Mouse (Mus musculus) heart, embryonic 16.5 days (tissue): ENCODE data around the gene Fgfr3. TPM values are rescaled to one million over a fixed set of nuclear protein-coding genes. Genes with fewer than 3 reads are reported as not detected.

ENCODE experiments used
- ATAC-seq: fragments of 200-750 bp; cut with Nextera tagmentation; replicated peaks from 2 replicates; pipeline ENCODE4 v1.8.0; 2017; ENCODE audit warnings: moderate number of reproducible peaks; ENCODE audit not compliant: insufficient read depth, low FRiP score; ENCODE audit errors: extremely low read depth
- H3K27ac ChIP-seq: fragments of 300-500 bp; sonication (generic); 2 replicates; pipeline ENCODE4 v1.5.1; 2014; ENCODE audit warnings: mild to moderate bottlenecking, low read length, control low read depth, moderate library complexity
- H3K27me3 ChIP-seq: fragments of 300-500 bp; sonication (generic); 2 replicates; pipeline ENCODE4 v1.6.1; 2014; ENCODE audit warnings: low read length, mixed read lengths; ENCODE audit not compliant: control insufficient read depth, insufficient read depth
- H3K36me3 ChIP-seq: fragments of 300-500 bp; sonication (generic); 2 replicates; pipeline ENCODE4 v1.6.1; 2014; ENCODE audit not compliant: control insufficient read depth, insufficient read depth
- H3K4me1 ChIP-seq: fragments of 300-500 bp; sonication (generic); 2 replicates; pipeline ENCODE4 v1.6.1; 2014; ENCODE audit warnings: low read length, mixed read lengths; ENCODE audit not compliant: control insufficient read depth, insufficient read depth
- H3K4me2 ChIP-seq: fragments of 300-500 bp; sonication (generic); 2 replicates; pipeline ENCODE4 v1.6.1; 2014; ENCODE audit warnings: low read depth, mild to moderate bottlenecking, control low read depth, low read length
- H3K4me3 ChIP-seq: fragments of 300-500 bp; sonication (generic); 2 replicates; pipeline ENCODE4 v1.5.1; 2014; ENCODE audit warnings: mild to moderate bottlenecking, control low read depth, low read length
- H3K9ac ChIP-seq: fragments of 300-500 bp; sonication (generic); 2 replicates; pipeline ENCODE4 v1.6.1; 2014; ENCODE audit warnings: low read length, control low read depth
- H3K9me3 ChIP-seq: fragments of 300-500 bp; sonication (generic); replicated peaks from 2 replicates; pipeline ENCODE4 v1.6.1; 2016; ENCODE audit warnings: low read length; ENCODE audit not compliant: control insufficient read depth
- WGBS: fragments of 180-500 bp; shearing (Covaris S2); extraction: QIAGEN DNeasy Blood & Tissue Kit; methylation state at CpG from one replicate; pipeline ENCODE4 v1.1.7; 2014; 5-methylcytosine and 5-hydroxymethylcytosine counted together
- polyA plus RNA-seq: library from polyadenylated mRNA; unstranded; fragments of >200 nt; fragmentation: Nextera tagmentation; extraction: Ambion mirVana; gene quantifications from 2 replicates; pipeline ENCODE4 v1.2.1, GENCODE M21; 2015

Fgfr3 gene
- polyA plus RNA-seq, 1 experiment from 2014 or later, result 3.9 TPM

DNA sequence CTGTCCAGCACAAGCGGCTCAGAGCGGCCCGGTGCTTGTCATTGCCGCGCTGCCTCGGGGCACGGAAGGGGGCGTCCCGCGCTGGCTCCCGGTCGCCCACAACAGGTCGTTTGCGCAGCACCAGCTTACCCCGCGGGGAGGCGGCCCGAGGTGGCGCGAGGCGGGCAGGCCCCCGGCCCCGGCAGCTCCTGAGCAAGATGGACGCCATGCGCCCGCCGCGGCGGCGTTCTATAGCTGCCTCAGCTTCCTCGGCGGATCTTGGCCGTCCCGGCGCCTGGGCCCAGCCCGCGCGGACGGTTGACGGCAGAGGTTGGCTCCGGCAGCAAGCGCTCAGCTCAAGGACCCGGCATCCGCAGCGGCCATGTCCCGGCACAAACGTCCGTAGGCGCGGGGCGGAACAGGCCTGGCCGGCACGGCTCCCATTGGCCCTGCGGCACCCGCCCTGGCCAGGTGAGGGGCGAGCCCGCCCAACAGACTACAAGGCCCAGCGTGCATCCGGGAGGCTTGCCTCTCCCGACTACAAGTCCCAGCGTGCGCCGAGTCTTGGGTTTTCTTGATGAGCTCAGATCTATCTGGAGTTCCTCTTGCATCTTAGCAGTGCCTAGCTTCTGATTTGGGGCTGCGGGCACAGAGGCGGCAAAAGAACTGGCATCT, 61.0 kb downstream of the Fgfr3 start, which contains the start of gene Letm1:
Letm1 (minus strand) TSS at position 473 of the 654 bp plus-strand sequence.
- ATAC-seq, result peak; percentile 100
- no peaks in the 10 kb centered on the region for H3K27me3 ChIP-seq
- H3K4me2 ChIP-seq, result peak within 1 kb of the TSS; percentile 92
- H3K9ac ChIP-seq, result peak within 1 kb of the TSS; percentile 86
- peaks cover 13% of the 10 kb centered on the region for H3K4me1 ChIP-seq
- H3K4me3 ChIP-seq, result peak within 1 kb of the TSS; percentile 91
- no peaks in the 10 kb centered on the region for H3K36me3 ChIP-seq
- WGBS, result under 1% methylated on average over 65 of the region's 65 CpGs
- H3K27ac ChIP-seq, result peak within 1 kb of the TSS; percentile 90
- no peaks in the 10 kb centered on the region for H3K9me3 ChIP-seq

DNA sequence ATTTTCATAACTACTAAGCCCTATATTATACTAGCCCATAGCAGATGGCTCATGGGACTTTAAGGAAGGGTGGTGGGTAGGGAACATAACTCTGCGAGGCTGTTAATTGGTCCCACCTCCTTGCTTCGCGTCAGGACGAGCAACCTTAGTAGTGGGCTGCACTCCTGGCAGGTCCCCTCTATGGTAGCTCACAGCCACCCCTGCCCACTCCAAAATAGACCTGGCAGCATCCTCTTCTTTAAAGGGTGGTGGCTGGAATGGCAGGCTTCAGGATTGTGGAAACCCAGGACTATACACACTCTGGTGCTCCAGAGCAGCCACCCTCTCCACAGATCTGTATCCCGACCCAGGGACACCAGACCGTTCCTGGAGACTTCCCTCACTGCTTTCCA, 61.5 kb downstream of the Fgfr3 start:
- Histone ChIP-seq H3K4me3 (peak overlapping the region; percentile 91), H3K36me3 (no peaks in the 10 kb centered on the region), H3K27ac (peak overlapping the region; percentile 12), H3K4me1 (peaks cover 13% of the 10 kb centered on the region), H3K9ac (peak overlapping the region; percentile 86), H3K4me2 (peak overlapping the region; percentile 92), H3K27me3 (no peaks in the 10 kb centered on the region), H3K9me3 (no peaks in the 10 kb centered on the region)
- 9% methylated on average over 6 of the region's 6 CpGs for WGBS
- ATAC-seq, result peak; percentile 39; the same call in 1 of the 2 replicates

Other genes with a start within 250 kb of the Fgfr3 start
- 52.2 and 56.2 TPM in 2 replicates for gene Fam53a, start 92.0 kb upstream of the Fgfr3 start, polyA plus RNA-seq
- gene Gm9903, start 91.7 kb upstream of the Fgfr3 start, polyA plus RNA-seq, result 0.65 and 1.00 TPM in 2 replicates
- 119 and 138 TPM in 2 replicates for gene Slbp, start 69.1 kb upstream of the Fgfr3 start, polyA plus RNA-seq
- gene Tacc3, start 63.5 kb upstream of the Fgfr3 start, polyA plus RNA-seq, result 114 and 122 TPM in 2 replicates
- 37.1 and 37.4 TPM in 2 replicates for gene Tmem129, start 63.3 kb upstream of the Fgfr3 start, polyA plus RNA-seq
- gene Letm1, start 61.1 kb downstream of the Fgfr3 start, polyA plus RNA-seq, result 45.8 and 52.4 TPM in 2 replicates
- 24.3 and 28.1 TPM in 2 replicates for gene Nsd2, start 99.1 kb downstream of the Fgfr3 start, polyA plus RNA-seq
- gene Nelfa, start 214.7 kb downstream of the Fgfr3 start, polyA plus RNA-seq, result 31.0 and 32.9 TPM in 2 replicates